8 mouse cellular contexts compared by ENCODE assay signal in genomic region chr11:95231688-95232328, GRCm38 (mm10). TPM values are rescaled to one million over a fixed set of nuclear protein-coding genes. Genes with fewer than 3 reads are reported as not detected.
DNase-seq lines count a peak whose midpoint lies in the region; ATAC-seq and TF ChIP-seq lines count a peak whose summit lies in the region.

No protein-coding gene starts in this region.

- H3K9ac ChIP-seq in hindbrain, embryonic 11.5 days (ENCODE audit: low read depth, low read length), result no peak overlapping the region

- 0 out of 2 replicates have a peak overlapping the region, but pooled peaks have one; percentile 20 for H3K4me2 ChIP-seq in hindbrain, embryonic 11.5 days (replicated peaks; ENCODE audit: low read depth, low read length)

- no peak for TF ChIP-seq POLR2A in cerebellum, adult 2 months (IDR thresholded peaks at IDR 0.05; ENCODE audit: borderline replicate concordance, insufficient read depth, low read length)

- DNase-seq in NIH3T3 (ENCODE audit: low read depth), result peak; percentile 70
- peak; percentile 55 to 79 for DNase-seq in cerebellum, adult 2 months
- DNase-seq in forelimb bud, embryonic 11.5 days (ENCODE audit: low read depth, low spot score), result peak; percentile 62
- peak; percentile 83 for DNase-seq in hindbrain, embryonic 11.5 days (ENCODE audit: low spot score)
- peak; percentile 65 to 84 for DNase-seq in left cerebral cortex, adult 2 months (ENCODE audit: extremely low spot score in 1 of 2, low spot score in 2 of 2)
- peak; percentile 72 to 76 for DNase-seq in right cerebral cortex, adult 2 months (ENCODE audit: low spot score in 2 of 2)
- peak; percentile 70 for DNase-seq in urinary bladder, adult 2 months (ENCODE audit: low spot score)

- ATAC-seq in hindbrain, embryonic 11.5 days (ENCODE audit: low FRiP score), result peak; percentile 35; the same call in 1 of the 2 replicates
- peak; percentile 91 for ATAC-seq in megakaryocyte, adult 5-6 weeks (ENCODE audit: poor library complexity, severe bottlenecking)

- intact Hi-C loops in left cerebral cortex, adult 2 months (cut with DNase I), result loop anchor here (1.0 kb wide), 1 partner anchor 115 kb away; no protein-coding TSS in a partner anchor

- no peaks in the 10 kb centered on the region for H3K4me1 ChIP-seq in cerebellum, adult 2 months (ENCODE audit: control insufficient read depth, insufficient read depth, low read length)
- H3K4me1 ChIP-seq in hindbrain, embryonic 11.5 days (replicated peaks; ENCODE audit: control insufficient read depth, insufficient read depth, low read length), result no peaks in the 10 kb centered on the region

- no peaks in the 10 kb centered on the region for H3K36me3 ChIP-seq in hindbrain, embryonic 11.5 days (ENCODE audit: control insufficient read depth, insufficient read depth, low read length)

- TF ChIP-seq CTCF in cerebellum, adult 2 months (IDR thresholded peaks at IDR 0.05; ENCODE audit: borderline replicate concordance, insufficient read depth, low read depth, low read length), result peak; percentile 64
- peak; percentile 79 for TF ChIP-seq CTCF in left cerebral cortex, adult 2 months (IDR thresholded peaks at IDR 0.05)

- no peaks in the 10 kb centered on the region for H3K27me3 ChIP-seq in cerebellum, adult 2 months (ENCODE audit: control insufficient read depth, insufficient read depth, low read length)
- H3K27me3 ChIP-seq in hindbrain, embryonic 11.5 days (ENCODE audit: control insufficient read depth, insufficient read depth, low read length), result no peaks in the 10 kb centered on the region

- 15% methylated on average over 24 of the region's 24 CpGs for WGBS in cerebellum, adult 2 months
- WGBS in hindbrain, embryonic 11.5 days, result 8% methylated on average over 24 of the region's 24 CpGs

- no peak overlapping the region for H3K4me3 ChIP-seq in cerebellum, adult 2 months (replicated peaks; ENCODE audit: insufficient read depth, low read depth, low read length)
- no peak overlapping the region for H3K4me3 ChIP-seq in hindbrain, embryonic 11.5 days (ENCODE audit: low read depth, low read length)
- no peak overlapping the region; the same call in 1 of the 2 replicates for H3K4me3 ChIP-seq in left cerebral cortex, adult 2 months

- no peak overlapping the region for H3K27ac ChIP-seq in cerebellum, adult 2 months (ENCODE audit: insufficient read depth, low read length)
- H3K27ac ChIP-seq in hindbrain, embryonic 11.5 days (ENCODE audit: low read depth, low read length), result no peak overlapping the region
- no peak overlapping the region for H3K27ac ChIP-seq in left cerebral cortex, adult 2 months

- no peaks in the 10 kb centered on the region for H3K9me3 ChIP-seq in hindbrain, embryonic 11.5 days (ENCODE audit: control insufficient read depth, low read length)

RNA-seq across cellular contexts. Expression of gene Tac4, which starts 29.5 kb away (rescaled TPM):
- 0.26 and 0.55 TPM in 2 replicates for polyA plus RNA-seq in cerebellum, adult 2 months (2012; rRNA removed)
- polyA plus RNA-seq in hindbrain, embryonic 11.5 days (2014; fragmentation: Nextera tagmentation; extraction: Ambion mirVana), result 0.22 TPM in 1 of 2 replicates, not detected in the other
- not detected for total RNA-seq in left cerebral cortex, adult 2 months (2021)
- not detected in 2 replicates for total RNA-seq in megakaryocyte, adult 5-6 weeks (2015)
- 0.15 TPM in 1 of 2 replicates, not detected in the other for total RNA-seq in megakaryocyte, adult 5-6 weeks (2017)
- polyA plus RNA-seq in urinary bladder, adult 2 months (2012; rRNA removed), result 0.06 TPM in 1 of 2 replicates, not detected in the other
